Comparison of ENCODE assay signal across 9 mouse cellular contexts in genomic region chr15:91709207-91710130, GRCm38 (mm10). TPM values are rescaled to one million over a fixed set of nuclear protein-coding genes. Genes with fewer than 3 reads are reported as not detected.
DNase-seq lines count a peak whose midpoint lies in the region; ATAC-seq and TF ChIP-seq lines count a peak whose summit lies in the region.
"Had no signal": no experiment of that assay in that cellular context is flagged by ENCODE, and none has a peak within 500 bp of the region (broad histone marks: within the 10 kb centered on the region; RNA-seq: fewer than 3 reads in every experiment).

No protein-coding gene starts in this region.

- no peak for TF ChIP-seq POLR2A in thymus, adult 2 months (IDR thresholded peaks at IDR 0.05; ENCODE audit: control insufficient read depth, extremely low read depth, insufficient read depth, low read length, poor library complexity)

- no peaks in the 10 kb centered on the region for H3K4me1 ChIP-seq in thymus, adult 2 months (replicated peaks; ENCODE audit: control insufficient read depth, insufficient read depth, low read length)
- no peaks in the 10 kb centered on the region for H3K4me1 ChIP-seq in limb, embryonic 11.5 days (ENCODE audit: control insufficient read depth, insufficient read depth, low read length)
- H3K4me1 ChIP-seq in stomach, embryonic 15.5 days, result no peaks in the 10 kb centered on the region

- H3K9me3 ChIP-seq in limb, embryonic 11.5 days (ENCODE audit: control insufficient read depth, low read length), result no peaks in the 10 kb centered on the region
- H3K9me3 ChIP-seq in stomach, embryonic 15.5 days, result no peaks in the 10 kb centered on the region

- no peak overlapping the region for H3K9ac ChIP-seq in limb, embryonic 11.5 days (ENCODE audit: low read length)
- no peak overlapping the region for H3K9ac ChIP-seq in stomach, embryonic 15.5 days

- ATAC-seq in limb, embryonic 11.5 days (ENCODE audit: insufficient number of reproducible peaks, low FRiP score, low TSS enrichment, low read depth), result no peak
- ATAC-seq in stomach, embryonic 15.5 days (ENCODE audit: insufficient read depth, low FRiP score, low read depth), result no peak

- H3K27me3 ChIP-seq in thymus, adult 2 months (ENCODE audit: control insufficient read depth, insufficient read depth, low read length), result no peaks in the 10 kb centered on the region
- H3K27me3 ChIP-seq in limb, embryonic 11.5 days (ENCODE audit: control insufficient read depth, insufficient read depth, low read length), result no peaks in the 10 kb centered on the region
- H3K27me3 ChIP-seq in stomach, embryonic 15.5 days (replicated peaks), result no peaks in the 10 kb centered on the region

- H3K4me3 ChIP-seq in thymus, adult 2 months (ENCODE audit: control insufficient read depth, insufficient read depth, low read length), result no peak overlapping the region
- no peak overlapping the region for H3K4me3 ChIP-seq in limb, embryonic 11.5 days (ENCODE audit: low read depth, low read length)
- peak overlapping the region; percentile 9; the same call in 1 of the 2 replicates for H3K4me3 ChIP-seq in stomach, embryonic 15.5 days (replicated peaks)

- 88% methylated on average over 29 of the region's 29 CpGs for WGBS in thymus, adult 2 months
- WGBS in limb, embryonic 11.5 days, result 35% methylated on average over 29 of the region's 29 CpGs
- 36% methylated on average over 29 of the region's 29 CpGs for WGBS in stomach, embryonic 15.5 days

- peak overlapping the region; percentile 34 for H3K4me2 ChIP-seq in limb, embryonic 11.5 days (ENCODE audit: low read depth, severe bottlenecking)
- peak overlapping the region; percentile 40 for H3K4me2 ChIP-seq in stomach, embryonic 15.5 days

- H3K36me3 ChIP-seq in thymus, adult 2 months (ENCODE audit: control insufficient read depth, insufficient read depth, low read length), result no peaks in the 10 kb centered on the region
- no peaks in the 10 kb centered on the region for H3K36me3 ChIP-seq in limb, embryonic 11.5 days (ENCODE audit: control insufficient read depth, insufficient read depth, low read length)
- H3K36me3 ChIP-seq in stomach, embryonic 15.5 days, result no peaks in the 10 kb centered on the region

- intact Hi-C loops in heart, postnatal 14 days (cut with DNase I), result no loop called here

- TF ChIP-seq CTCF in thymus, adult 2 months (IDR thresholded peaks at IDR 0.05; ENCODE audit: borderline replicate concordance, control insufficient read depth, extremely low read depth, insufficient read depth, low read length, poor library complexity), result no peak

- no peak overlapping the region for H3K27ac ChIP-seq in thymus, adult 2 months (ENCODE audit: control insufficient read depth, insufficient read depth, low read length)
- no peak overlapping the region for H3K27ac ChIP-seq in limb, embryonic 11.5 days (replicated peaks; ENCODE audit: low read depth, low read length)
- no peak overlapping the region for H3K27ac ChIP-seq in stomach, embryonic 15.5 days

- peak; percentile 66 for DNase-seq in heart, adult 11 months
- no peak for DNase-seq in heart, postnatal 14 days
- peak; percentile 15 for DNase-seq in thymus, postnatal 4 days
- DNase-seq in thymus, adult 2 months, result no peak
- DNase-seq in limb, embryonic 11.5 days (ENCODE audit: low spot score), result peak; percentile 40
- DNase-seq in thymus, postnatal 0 days (ENCODE audit: low spot score), result no peak
- DNase-seq in spleen, postnatal 36 days (ENCODE audit: low spot score in 2 of 2), result no peak

RNA-seq across cellular contexts. Expression of gene Lrrk2, which starts 36.5 kb away (rescaled TPM):
- 10 to 100 TPM; 10.7 to 13.8 TPM for total RNA-seq in heart, postnatal 14 days (2021)
- 1.0 and 1.4 TPM in 2 replicates for polyA plus RNA-seq in thymus, adult 2 months (2012; rRNA removed)
- polyA plus RNA-seq in limb, embryonic 11.5 days (2014; fragmentation: Nextera tagmentation; extraction: Ambion mirVana), result 3.0 and 3.8 TPM in 2 replicates
- polyA plus RNA-seq in stomach, embryonic 15.5 days (2015; fragmentation: Nextera tagmentation; extraction: Ambion mirVana), result 3.8 and 4.6 TPM in 2 replicates
- polyA plus RNA-seq in thymus, postnatal 0 days (2015; fragmentation: Nextera tagmentation; extraction: Ambion mirVana), result 0.92 and 1.1 TPM in 2 replicates
- total RNA-seq: MEL had no signal

Comparison
In these comparisons a context has a peak if more than half of its experiments do, and no peak if none do; other contexts are left out.
1. DNase-seq: peak in heart, adult 11 months (single experiment), thymus, postnatal 4 days (single experiment) and limb, embryonic 11.5 days (single experiment); none in heart, postnatal 14 days (0 of 2), thymus, adult 2 months (single experiment), thymus, postnatal 0 days (single experiment) and spleen, postnatal 36 days (0 of 2).